Mouse (Mus musculus) small intestine, adult 2 months (tissue): ENCODE measurements at regions not wholly inside any gene's neighbourhood (a gene's known extent, or its start where the extent isn't known, plus 50 kb on each side); places are given as distances from the start of the nearest gene placed in this dataset.

Experiments
- H3K27ac ChIP-seq: fragments of 200-500 bp; 2 replicates; pipeline ENCODE4 v1.5.1; 2012; ENCODE audit warnings: low read depth, low read length, control low read depth, inconsistent platforms; ENCODE audit not compliant: insufficient read depth
- H3K27me3 ChIP-seq: fragments of 200-500 bp; 2 replicates; pipeline ENCODE4 v1.6.1; 2012; ENCODE audit warnings: mild to moderate bottlenecking, moderate library complexity, low read length, inconsistent platforms; ENCODE audit not compliant: control insufficient read depth, insufficient read depth
- H3K36me3 ChIP-seq: fragments of 200-500 bp; 2 replicates; pipeline ENCODE4 v1.6.1; 2012; ENCODE audit warnings: mild to moderate bottlenecking, low read length, control low read depth, inconsistent platforms; ENCODE audit not compliant: control insufficient read depth, insufficient read depth
- H3K4me1 ChIP-seq: fragments of 200-500 bp; 2 replicates; pipeline ENCODE4 v1.6.1; 2012; ENCODE audit warnings: low read length, inconsistent platforms, mixed read lengths; ENCODE audit not compliant: control insufficient read depth, insufficient read depth, insufficient read length
- H3K4me3 ChIP-seq: fragments of 200-500 bp; 2 replicates; pipeline ENCODE4 v1.5.1; 2012; ENCODE audit warnings: low read depth, mild to moderate bottlenecking, control low read depth, inconsistent platforms, low read length, moderate library complexity
- CTCF ChIP-seq: fragments of 200-500 bp; IDR thresholded peaks from 2 replicates; pipeline ENCODE4 v1.5.1; 2012; ENCODE audit warnings: low read depth, mild to moderate bottlenecking, control low read depth, inconsistent platforms, low read length, moderate library complexity, mixed read lengths; ENCODE audit not compliant: insufficient replicate concordance, insufficient read length; ENCODE audit errors: extremely low read depth
- POLR2A ChIP-seq: fragments of 200-500 bp; IDR thresholded peaks from 2 replicates; pipeline ENCODE4 v1.6.1; 2012; ENCODE audit warnings: low read depth, mild to moderate bottlenecking, control low read depth, inconsistent platforms, low read length, moderate library complexity
- WGBS: fragments of 180-500 bp; shearing (Covaris S2); methylation state at CpG from one replicate; pipeline ENCODE4 v1.1.7; 2018; 5-methylcytosine and 5-hydroxymethylcytosine counted together

GRCm38 (mm10) chr11:44172478-44172877 is 227.4 kb upstream of the Il12b start:
- Histone ChIP-seq H3K4me1 (no peaks in the 10 kb centered on the region), H3K36me3 (no peaks in the 10 kb centered on the region), H3K27ac (no peak overlapping the region), H3K27me3 (no peaks in the 10 kb centered on the region), H3K4me3 (no peak overlapping the region)
- TF ChIP-seq CTCF, result no peak
- no peak for TF ChIP-seq POLR2A
- WGBS, result 73% methylated on average over 4 of the region's 4 CpGs

GRCm38 (mm10) chr11:44173196-44173595 is 226.7 kb upstream of the Il12b start:
- Histone ChIP-seq H3K4me3 (no peak overlapping the region), H3K36me3 (no peaks in the 10 kb centered on the region), H3K4me1 (no peaks in the 10 kb centered on the region), H3K27me3 (no peaks in the 10 kb centered on the region), H3K27ac (no peak overlapping the region)
- 88% methylated on average over 1 of the region's 1 CpGs for WGBS
- no peak for TF ChIP-seq POLR2A
- TF ChIP-seq CTCF, result no peak

GRCm38 (mm10) chr11:44174548-44174947 is 225.3 kb upstream of the Il12b start:
- H3K4me3 ChIP-seq, result no peak overlapping the region
- TF ChIP-seq POLR2A (no peak), CTCF (no peak)

GRCm38 (mm10) chr11:44179711-44180110 is 220.2 kb upstream of the Il12b start:
- H3K27me3 ChIP-seq, result no peaks in the 10 kb centered on the region
- no peaks in the 10 kb centered on the region for H3K4me1 ChIP-seq
- no peak overlapping the region for H3K4me3 ChIP-seq
- H3K27ac ChIP-seq, result no peak overlapping the region
- TF ChIP-seq CTCF (no peak), POLR2A (no peak)
- no peaks in the 10 kb centered on the region for H3K36me3 ChIP-seq
- WGBS, result 80% methylated on average over 3 of the region's 3 CpGs

More at GRCm38 (mm10) chr11:44174548-44174947, 225.3 kb upstream of the Il12b start:
- Histone ChIP-seq H3K4me1 (no peaks in the 10 kb centered on the region), H3K36me3 (no peaks in the 10 kb centered on the region), H3K27me3 (no peaks in the 10 kb centered on the region), H3K27ac (no peak overlapping the region)
- WGBS, result 57% methylated on average over 2 of the region's 2 CpGs

- 76% methylated on average over 3 of the region's 3 CpGs for WGBS
- Histone ChIP-seq H3K27ac (no peak overlapping the region), H3K36me3 (no peaks in the 10 kb centered on the region), H3K4me3 (no peak overlapping the region), H3K4me1 (no peaks in the 10 kb centered on the region), H3K27me3 (no peaks in the 10 kb centered on the region)
- TF ChIP-seq CTCF (no peak), POLR2A (no peak)
Observed at GRCm38 (mm10) chr11:44183823-44184222, 216.0 kb upstream of the Il12b start.

- 76% methylated on average over 9 of the region's 9 CpGs for WGBS
- Histone ChIP-seq H3K27me3 (no peaks in the 10 kb centered on the region), H3K4me1 (no peaks in the 10 kb centered on the region), H3K27ac (no peak overlapping the region), H3K4me3 (no peak overlapping the region), H3K36me3 (no peaks in the 10 kb centered on the region)
- TF ChIP-seq CTCF, result no peak
- TF ChIP-seq POLR2A, result no peak
Observed at GRCm38 (mm10) chr11:44185218-44185890, 214.5 kb upstream of the Il12b start.

GRCm38 (mm10) chr11:44188202-44188601 is 211.7 kb upstream of the Il12b start:
- Histone ChIP-seq H3K4me1 (no peaks in the 10 kb centered on the region), H3K36me3 (no peaks in the 10 kb centered on the region), H3K27ac (no peak overlapping the region), H3K4me3 (no peak overlapping the region), H3K27me3 (no peaks in the 10 kb centered on the region)
- no peak for TF ChIP-seq CTCF
- no peak for TF ChIP-seq POLR2A
- 52% methylated on average over 2 of the region's 2 CpGs for WGBS
